Mouse (Mus musculus) CH12.LX (cell line): ENCODE results near the gene Afm. TPM values are rescaled to one million over a fixed set of nuclear protein-coding genes. Genes with fewer than 3 reads are reported as not detected.

Experiments
- DNase-seq: peaks from one replicate; pipeline ENCODE4 v3.0.0-alpha.2; 2013; ENCODE audit errors: extremely low read depth
- H3K27ac ChIP-seq: 2 replicates; pipeline ENCODE4 v1.5.1; 2012; ENCODE audit warnings: low read depth, mild to moderate bottlenecking, control low read depth, moderate library complexity; ENCODE audit not compliant: insufficient read depth
- H3K27me3 ChIP-seq: replicated peaks from 2 replicates; pipeline ENCODE3; 2012; ENCODE audit warnings: inconsistent platforms
- H3K36me3 ChIP-seq, 2 experiments: replicated peaks in 1 of 2; 2 replicates each; pipeline versions ENCODE3 to v1.6.1; 2012; ENCODE audit warnings: inconsistent platforms in 1 of 2, low read length in 1 of 2, mild to moderate bottlenecking in 1 of 2, mixed read lengths in 1 of 2, moderate library complexity in 1 of 2; ENCODE audit not compliant: control insufficient read depth in 1 of 2, insufficient read depth in 1 of 2
- H3K4me1 ChIP-seq, 2 experiments: 2 replicates each; pipeline ENCODE4 v1.6.1; 2012; ENCODE audit warnings: inconsistent platforms in 1 of 2, moderate library complexity in 1 of 2; ENCODE audit not compliant: insufficient read depth in 2 of 2, control insufficient read depth in 1 of 2
- H3K4me2 ChIP-seq: 2 replicates; pipeline ENCODE4 v1.6.1; 2012; ENCODE audit warnings: low read depth, mild to moderate bottlenecking, control low read depth; ENCODE audit not compliant: poor library complexity, insufficient read depth, severe bottlenecking
- H3K4me3 ChIP-seq, 3 experiments: fragments of 150-350 bp in 1 of 3; sonication (generic) in 1 of 3; replicated peaks in 1 of 3; 2 replicates each; pipeline versions ENCODE3 to v1.5.1; 2011 to 2012; ENCODE audit warnings: low read depth in 2 of 3, low read length in 2 of 3, mild to moderate bottlenecking in 2 of 3, moderate library complexity in 2 of 3, control low read depth in 1 of 3, improper control_type of control experiment in 1 of 3, inconsistent platforms in 1 of 3, mixed read lengths in 1 of 3; ENCODE audit not compliant: poor library complexity in 1 of 3
- H3K79me2 ChIP-seq: replicated peaks from 2 replicates; pipeline ENCODE4 v1.6.1; 2012; ENCODE audit warnings: mild to moderate bottlenecking, moderate library complexity; ENCODE audit not compliant: control insufficient read depth, poor library complexity, insufficient read depth, severe bottlenecking; ENCODE audit errors: extremely low read depth
- H3K9ac ChIP-seq: 2 replicates; pipeline ENCODE4 v1.6.1; 2012; ENCODE audit warnings: low read depth, mild to moderate bottlenecking, control low read depth, moderate library complexity; ENCODE audit not compliant: insufficient read depth
- H3K9me3 ChIP-seq: replicated peaks from 2 replicates; pipeline ENCODE3; 2012; ENCODE audit warnings: low read length, inconsistent platforms, mixed read lengths
- BHLHE40 ChIP-seq: IDR thresholded peaks from 2 replicates; pipeline ENCODE4 v1.6.1; 2011; ENCODE audit warnings: mild to moderate bottlenecking, low read depth, low read length, improper control_type of control experiment
- CHD1 ChIP-seq: IDR thresholded peaks from 2 replicates; pipeline ENCODE4 v1.6.1; 2012; ENCODE audit warnings: low read depth, low read length, improper control_type of control experiment, inconsistent platforms
- CHD2 ChIP-seq: IDR thresholded peaks from 2 replicates; pipeline ENCODE4 v1.6.1; 2011; ENCODE audit warnings: low read length, improper control_type of control experiment
- E2F4 ChIP-seq: IDR thresholded peaks from 2 replicates; pipeline ENCODE4 v1.6.1; 2011; ENCODE audit warnings: low read depth, low read length, improper control_type of control experiment; ENCODE audit not compliant: insufficient replicate concordance
- ELF1 ChIP-seq: IDR thresholded peaks from 2 replicates; pipeline ENCODE4 v1.6.1; 2014; ENCODE audit warnings: low read depth, mild to moderate bottlenecking, inconsistent platforms, low read length, improper control_type of control experiment
- EP300 ChIP-seq: IDR thresholded peaks from 2 replicates; pipeline ENCODE4 v1.6.1; 2011; ENCODE audit warnings: low read length, improper control_type of control experiment
- GABPA ChIP-seq: IDR thresholded peaks from 2 replicates; pipeline ENCODE4 v1.6.1; 2012; ENCODE audit warnings: low read depth, low read length, improper control_type of control experiment, inconsistent platforms; ENCODE audit not compliant: insufficient replicate concordance
- JUND ChIP-seq: conservative IDR thresholded peaks from 2 replicates; pipeline ENCODE4 v1.6.1; 2011; ENCODE audit warnings: low read depth, low read length, improper control_type of control experiment
- KAT2A ChIP-seq: IDR thresholded peaks from 2 replicates; pipeline ENCODE4 v1.6.1; 2012; ENCODE audit warnings: low read length, improper control_type of control experiment, inconsistent platforms; ENCODE audit not compliant: insufficient replicate concordance
- MAZ ChIP-seq: IDR thresholded peaks from 2 replicates; pipeline ENCODE4 v1.6.1; 2012; ENCODE audit warnings: low read depth, mild to moderate bottlenecking, inconsistent platforms, low read length, improper control_type of control experiment, moderate library complexity
- MEF2A ChIP-seq: IDR thresholded peaks from 2 replicates; pipeline ENCODE4 v1.6.1; 2014; ENCODE audit warnings: low read depth, mild to moderate bottlenecking, inconsistent platforms, low read length, improper control_type of control experiment, borderline replicate concordance
- MXI1 ChIP-seq: IDR thresholded peaks from 2 replicates; pipeline ENCODE4 v1.6.1; 2011; ENCODE audit warnings: mild to moderate bottlenecking, low read depth, low read length, improper control_type of control experiment
- MYC ChIP-seq: IDR thresholded peaks from 2 replicates; pipeline ENCODE4 v1.6.1; 2011; ENCODE audit warnings: low read depth, mild to moderate bottlenecking, improper control_type of control experiment, low read length
- NRF1 ChIP-seq: IDR thresholded peaks from 2 replicates; pipeline ENCODE4 v1.6.1; 2014; ENCODE audit warnings: low read depth, mild to moderate bottlenecking, inconsistent platforms, low read length, improper control_type of control experiment, moderate library complexity
- PAX5 ChIP-seq: IDR thresholded peaks from 2 replicates; pipeline ENCODE4 v1.6.1; 2012; ENCODE audit warnings: low read length, inconsistent platforms, mixed read lengths
- POLR2A ChIP-seq: IDR thresholded peaks from 2 replicates; pipeline ENCODE4 v1.6.1; 2011; ENCODE audit warnings: low read depth, mild to moderate bottlenecking, improper control_type of control experiment, low read length
- RAD21 ChIP-seq: IDR thresholded peaks from 2 replicates; pipeline ENCODE4 v1.6.1; 2011; ENCODE audit warnings: low read depth, mild to moderate bottlenecking, low read length, improper control_type of control experiment, moderate library complexity
- RCOR1 ChIP-seq: conservative IDR thresholded peaks from 2 replicates; pipeline ENCODE4 v1.6.1; 2012; ENCODE audit warnings: low read depth, mild to moderate bottlenecking, inconsistent platforms, low read length, improper control_type of control experiment
- SIN3A ChIP-seq: IDR thresholded peaks from 2 replicates; pipeline ENCODE4 v1.6.1; 2012; ENCODE audit warnings: low read length, improper control_type of control experiment, inconsistent platforms
- UBTF ChIP-seq: IDR thresholded peaks from 2 replicates; pipeline ENCODE4 v1.6.1; 2012; ENCODE audit warnings: low read depth, mild to moderate bottlenecking, inconsistent platforms, low read length, improper control_type of control experiment, moderate library complexity
- USF1 ChIP-seq: IDR thresholded peaks from 2 replicates; pipeline ENCODE4 v1.6.1; 2014; ENCODE audit warnings: low read depth, mild to moderate bottlenecking, inconsistent platforms, low read length, improper control_type of control experiment
- USF2 ChIP-seq: conservative IDR thresholded peaks from 2 replicates; pipeline ENCODE4 v1.6.1; 2011; ENCODE audit warnings: low read depth, low read length, improper control_type of control experiment
- ZC3H11A ChIP-seq: IDR thresholded peaks from 2 replicates; pipeline ENCODE4 v1.6.1; 2012; ENCODE audit warnings: low read depth, mild to moderate bottlenecking, inconsistent platforms, low read length, improper control_type of control experiment
- ZKSCAN1 ChIP-seq: IDR thresholded peaks from 2 replicates; pipeline ENCODE4 v1.6.1; 2012; ENCODE audit warnings: low read depth, inconsistent platforms, low read length, improper control_type of control experiment, borderline replicate concordance
- ZMIZ1 ChIP-seq: IDR thresholded peaks from 2 replicates; pipeline ENCODE4 v1.6.1; 2012; ENCODE audit warnings: low read depth, mild to moderate bottlenecking, inconsistent platforms, low read length, improper control_type of control experiment
- ZNF384 ChIP-seq: IDR thresholded peaks from 2 replicates; pipeline ENCODE4 v1.6.1; 2012; ENCODE audit warnings: low read depth, low read length, improper control_type of control experiment, inconsistent platforms
- dilution Hi-C: fragments of 300-500 bp; cut with MboI; formaldehyde crosslinking; loops from 2 replicates; pipeline ENCODE4 v1.14.3; 2020; ENCODE audit warnings: low sequenced_read_pairs; ENCODE audit not compliant: extremely low pct_unique_long_range_greater_than_20kb, extremely low pct_ligation_motif_present
- in situ Hi-C: fragments of 300-500 bp; cut with MboI; formaldehyde crosslinking; loops from 3 replicates; pipeline ENCODE4 v1.14.3; 2019; ENCODE audit warnings: low sequenced_read_pairs, low pct_ligation_motif_present, low pct_unique_long_range_greater_than_20kb, mixed read lengths
- polyA plus RNA-seq: library from polyadenylated mRNA; unstranded; fragments of >175 nt; gene quantifications from 2 replicates; pipeline ENCODE4 v1.2.1, GENCODE M21; 2012; ENCODE audit warnings: low read depth; ENCODE audit not compliant: insufficient read length
- total RNA-seq, 2 experiments: library from RNA; depleted of rRNA; stranded (reverse); fragments of 300-350 nt in 1 of 2; fragments of >200 nt in 1 of 2; gene quantifications; 2 replicates each; pipeline ENCODE4 v1.2.3; 2012 to 2014

Afm gene
- total and polyA plus RNA-seq, 3 experiments: not detected

- in situ Hi-C loops (loop anchor here (25.0 kb wide), 1 partner anchor 265 kb away; the partner anchor contains the start of gene Cox18), dilution Hi-C loops (no loop called here)
- DNase-seq: no peak
- no peak overlapping the region for H3K9ac ChIP-seq
- no peak overlapping the region for H3K27ac ChIP-seq
- no peak overlapping the region for H3K4me2 ChIP-seq
- no peaks in the 10 kb centered on the region for H3K9me3 ChIP-seq
- no peaks in the 10 kb centered on the region for H3K27me3 ChIP-seq
- no peaks in the 10 kb centered on the region for H3K79me2 ChIP-seq
- TF ChIP-seq ZKSCAN1: no peak
- TF ChIP-seq MXI1: no peak
- TF ChIP-seq USF2: no peak
- TF ChIP-seq NRF1: no peak
- TF ChIP-seq BHLHE40: no peak
- no peak for TF ChIP-seq GABPA
- TF ChIP-seq RAD21: no peak
- TF ChIP-seq JUND: no peak
- TF ChIP-seq MEF2A: no peak
- TF ChIP-seq ELF1: no peak
- TF ChIP-seq CHD1: no peak
- TF ChIP-seq E2F4: no peak
- no peak for TF ChIP-seq USF1
- no peak for TF ChIP-seq UBTF
- TF ChIP-seq MYC: no peak
- TF ChIP-seq POLR2A: no peak
- no peak for TF ChIP-seq ZNF384
- TF ChIP-seq RCOR1: no peak
- TF ChIP-seq PAX5: no peak
- TF ChIP-seq CHD2: no peak
- TF ChIP-seq, all 38 proteins: peak for 0
- H3K36me3 ChIP-seq: no peaks in the 10 kb centered on the region
- H3K4me3 ChIP-seq: no peak overlapping the region
- peaks cover 5 to 18% of the 10 kb centered on the region in 2 experiments for H3K4me1 ChIP-seq
These were observed 41.2 kb upstream of the Afm start for GRCm38 (mm10) chr5:90477308-90478140.

GRCm38 (mm10) chr5:90478886-90479285, 39.8 kb upstream of the Afm start:
- peaks cover 5 to 18% of the 10 kb centered on the region in 2 experiments for H3K4me1 ChIP-seq
- no peak overlapping the region for H3K4me2 ChIP-seq
- H3K9me3 ChIP-seq: no peaks in the 10 kb centered on the region
- H3K36me3 ChIP-seq: no peaks in the 10 kb centered on the region
- in situ Hi-C loops (loop anchor here (25.0 kb wide), 1 partner anchor 267 kb away; the partner anchor contains the start of gene Cox18), dilution Hi-C loops (no loop called here)
- H3K9ac ChIP-seq: no peak overlapping the region
- H3K27me3 ChIP-seq: no peaks in the 10 kb centered on the region
- H3K27ac ChIP-seq: no peak overlapping the region
- TF ChIP-seq EP300 (no peak), KAT2A (no peak), MYC (no peak), UBTF (no peak), SIN3A (no peak), NRF1 (no peak), ZMIZ1 (no peak), MAZ (no peak), ZC3H11A (no peak), CHD2 (no peak), ZKSCAN1 (no peak)
- no peaks in the 10 kb centered on the region for H3K79me2 ChIP-seq
- H3K4me3 ChIP-seq: no peak overlapping the region
- DNase-seq: no peak
